Mouse (Mus musculus) brain, embryonic 14.5 days (tissue): ENCODE results near the gene Phyh.

Experiments used
- CTCF ChIP-seq: fragments of 200-500 bp; IDR thresholded peaks from 2 replicates; pipeline ENCODE4 v1.5.1; 2012; ENCODE audit warnings: inconsistent platforms, mild to moderate bottlenecking, moderate library complexity, borderline replicate concordance; ENCODE audit not compliant: insufficient read depth, insufficient read length; ENCODE audit errors: extremely low read depth
- POLR2A ChIP-seq: fragments of 200-500 bp; IDR thresholded peaks from 2 replicates; pipeline ENCODE4 v1.6.1; 2012; ENCODE audit warnings: mild to moderate bottlenecking, inconsistent platforms, borderline replicate concordance; ENCODE audit not compliant: poor library complexity, insufficient read depth, insufficient read length, severe bottlenecking; ENCODE audit errors: extremely low read depth

DNA sequence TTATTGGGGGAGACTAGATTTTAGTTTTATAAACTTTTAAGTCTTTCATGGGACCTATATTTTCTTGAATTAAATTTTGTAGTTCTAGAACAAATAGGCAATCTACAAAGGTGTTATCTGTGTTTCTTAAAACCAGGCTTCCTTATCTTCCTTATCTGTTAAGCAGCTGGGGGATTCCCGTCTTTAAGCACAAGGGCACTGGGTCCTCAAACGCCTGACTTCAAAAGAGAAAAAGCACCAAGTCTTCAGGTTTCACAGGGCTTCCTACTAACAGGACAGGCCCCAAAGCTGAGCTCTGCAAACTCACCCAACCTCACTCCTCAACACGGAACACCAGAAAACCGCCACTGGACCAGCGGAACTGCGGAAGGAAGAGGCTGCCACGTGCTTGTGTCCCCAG, 10.9 kb upstream of the Phyh start:
- TF ChIP-seq POLR2A (no peak), CTCF (no peak)
